Mouse (Mus musculus): ENCODE results near the gene Smim27. TPM values are rescaled to one million over a fixed set of nuclear protein-coding genes. Genes with fewer than 3 reads are reported as not detected.
"Not testable (repeated sequence)": the region's sequence is repeated elsewhere in the genome, so short reads cannot be mapped to it uniquely, and the experiment has no call there.

Gene Smim27
- polyA plus RNA-seq, 1 experiment = 6.2 TPM

GRCm38 (mm10) chr4:40285582-40285981 is 16.2 kb downstream of the Smim27 start:
- no peaks in the 10 kb centered on the region for H3K27me3 ChIP-seq (ENCODE audit: control insufficient read depth, insufficient read depth, insufficient read length)
- H3K79me2 ChIP-seq (ENCODE audit: control insufficient read depth, insufficient read depth) = no peaks in the 10 kb centered on the region
- H3ac ChIP-seq (ENCODE audit: control insufficient read depth, insufficient read length) = no peak overlapping the region
- TF ChIP-seq POLR2AphosphoS2 (IDR thresholded peaks at IDR 0.05; ENCODE audit: insufficient read length, low read depth) (no peak), TCF3 (IDR thresholded peaks at IDR 0.05; ENCODE audit: insufficient read length, low read depth) (no peak), MAX (IDR thresholded peaks at IDR 0.05; ENCODE audit: low read depth) (no peak), SRF (IDR thresholded peaks at IDR 0.05; ENCODE audit: control insufficient read depth, insufficient read length, low read depth) (no peak), POLR2A (IDR thresholded peaks at IDR 0.05; ENCODE audit: insufficient read length, low read depth) (no peak), REST (IDR thresholded peaks at IDR 0.05; ENCODE audit: insufficient read depth, insufficient read length) (no peak), CEBPB (IDR thresholded peaks at IDR 0.05; ENCODE audit: insufficient read depth, poor library complexity, severe bottlenecking) (no peak), MYOD1 (IDR thresholded peaks at IDR 0.05; ENCODE audit: control insufficient read depth in 1 of 3, insufficient read length in 2 of 3, low read depth in 2 of 3) (no peak), TCF12 (IDR thresholded peaks at IDR 0.05; ENCODE audit: insufficient read depth, poor library complexity, severe bottlenecking) (no peak), E2F4 (IDR thresholded peaks at IDR 0.05; ENCODE audit: insufficient read depth) (no peak), MYOG (IDR thresholded peaks at IDR 0.05; ENCODE audit: control insufficient read depth in 1 of 3, insufficient read depth in 1 of 3, insufficient read length in 2 of 3, low read depth in 2 of 3) (no peak), USF1 (IDR thresholded peaks at IDR 0.05; ENCODE audit: low read depth) (no peak)
- H3K36me3 ChIP-seq (ENCODE audit: control insufficient read depth, insufficient read depth) = no peaks in the 10 kb centered on the region
- no peak overlapping the region for H3K4me3 ChIP-seq
- no peak overlapping the region for H3K4me2 ChIP-seq (ENCODE audit: low read depth)

DNA sequence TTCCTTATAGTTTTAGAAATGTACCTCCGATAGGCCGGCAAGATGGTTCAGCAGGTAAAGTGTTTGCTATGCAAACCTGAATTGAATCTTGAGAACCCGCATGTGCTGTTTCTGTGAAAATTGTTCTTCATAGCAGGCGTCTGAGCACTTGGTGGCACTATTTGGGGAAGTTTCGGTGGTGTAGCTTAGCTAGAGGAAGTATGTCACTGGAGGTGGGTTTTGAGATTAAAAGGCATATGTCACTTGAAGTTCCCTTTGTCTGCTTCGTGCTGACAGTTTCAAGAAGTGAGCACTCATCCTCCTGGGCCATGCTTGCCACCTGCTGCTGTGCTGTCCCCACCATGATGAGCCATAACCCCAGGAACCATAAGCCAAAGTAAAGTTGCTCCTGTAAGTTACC is 18.0 kb downstream of the Smim27 start:
- Histone ChIP-seq H3ac (ENCODE audit: control insufficient read depth, insufficient read length) (no peak overlapping the region), H3K4me3 (no peak overlapping the region), H3K79me2 (ENCODE audit: control insufficient read depth, insufficient read depth) (no peaks in the 10 kb centered on the region), H3K36me3 (ENCODE audit: control insufficient read depth, insufficient read depth) (no peaks in the 10 kb centered on the region), H3K27me3 (ENCODE audit: control insufficient read depth, insufficient read depth, insufficient read length) (no peaks in the 10 kb centered on the region), H3K4me2 (ENCODE audit: low read depth) (no peak overlapping the region)
- TF ChIP-seq POLR2AphosphoS2 (IDR thresholded peaks at IDR 0.05; ENCODE audit: insufficient read length, low read depth) = no peak
- no peak for TF ChIP-seq SRF (IDR thresholded peaks at IDR 0.05; ENCODE audit: control insufficient read depth, insufficient read length, low read depth)
- TF ChIP-seq TCF3 (IDR thresholded peaks at IDR 0.05; ENCODE audit: insufficient read length, low read depth) = no peak
- TF ChIP-seq MAX (IDR thresholded peaks at IDR 0.05; ENCODE audit: low read depth) = no peak
- TF ChIP-seq REST (IDR thresholded peaks at IDR 0.05; ENCODE audit: insufficient read depth, insufficient read length) = no peak
- TF ChIP-seq CEBPB (IDR thresholded peaks at IDR 0.05; ENCODE audit: insufficient read depth, poor library complexity, severe bottlenecking) = no peak
- no peak for TF ChIP-seq USF1 (IDR thresholded peaks at IDR 0.05; ENCODE audit: low read depth)
- TF ChIP-seq MYOG (IDR thresholded peaks at IDR 0.05; ENCODE audit: control insufficient read depth in 1 of 3, insufficient read depth in 1 of 3, insufficient read length in 2 of 3, low read depth in 2 of 3) = no peak
- TF ChIP-seq E2F4 (IDR thresholded peaks at IDR 0.05; ENCODE audit: insufficient read depth) = no peak
- TF ChIP-seq TCF12 (IDR thresholded peaks at IDR 0.05; ENCODE audit: insufficient read depth, poor library complexity, severe bottlenecking) = no peak

- no peak overlapping the region for H3K4me3 ChIP-seq
- H3K4me2 ChIP-seq (ENCODE audit: low read depth) = no peak overlapping the region
- no peaks in the 10 kb centered on the region for H3K79me2 ChIP-seq (ENCODE audit: control insufficient read depth, insufficient read depth)
- no peaks in the 10 kb centered on the region for H3K36me3 ChIP-seq (ENCODE audit: control insufficient read depth, insufficient read depth)
- TF ChIP-seq REST (IDR thresholded peaks at IDR 0.05; ENCODE audit: insufficient read depth, insufficient read length) (no peak), MAX (IDR thresholded peaks at IDR 0.05; ENCODE audit: low read depth) (no peak), CEBPB (IDR thresholded peaks at IDR 0.05; ENCODE audit: insufficient read depth, poor library complexity, severe bottlenecking) (no peak), POLR2A (IDR thresholded peaks at IDR 0.05; ENCODE audit: insufficient read length, low read depth) (no peak), TCF12 (IDR thresholded peaks at IDR 0.05; ENCODE audit: insufficient read depth, poor library complexity, severe bottlenecking) (no peak), MYOG (IDR thresholded peaks at IDR 0.05; ENCODE audit: control insufficient read depth in 1 of 3, insufficient read depth in 1 of 3, insufficient read length in 2 of 3, low read depth in 2 of 3) (no peak), USF1 (IDR thresholded peaks at IDR 0.05; ENCODE audit: low read depth) (no peak), E2F4 (IDR thresholded peaks at IDR 0.05; ENCODE audit: insufficient read depth) (no peak), SRF (IDR thresholded peaks at IDR 0.05; ENCODE audit: control insufficient read depth, insufficient read length, low read depth) (no peak), POLR2AphosphoS2 (IDR thresholded peaks at IDR 0.05; ENCODE audit: insufficient read length, low read depth) (no peak), MYOD1 (IDR thresholded peaks at IDR 0.05; ENCODE audit: control insufficient read depth in 1 of 3, insufficient read length in 2 of 3, low read depth in 2 of 3) (no peak), TCF3 (IDR thresholded peaks at IDR 0.05; ENCODE audit: insufficient read length, low read depth) (no peak)
- H3ac ChIP-seq (ENCODE audit: control insufficient read depth, insufficient read length) = no peak overlapping the region
- H3K27me3 ChIP-seq (ENCODE audit: control insufficient read depth, insufficient read depth, insufficient read length) = no peaks in the 10 kb centered on the region
Observed at GRCm38 (mm10) chr4:40289046-40289445, 19.7 kb downstream of the Smim27 start.

GRCm38 (mm10) chr4:40291511-40291910 is 22.1 kb downstream of the Smim27 start:
- not testable (repeated sequence) for H3K4me2 ChIP-seq (ENCODE audit: low read depth); H3ac ChIP-seq (ENCODE audit: control insufficient read depth, insufficient read length); H3K4me3 ChIP-seq; H3K36me3 ChIP-seq (ENCODE audit: control insufficient read depth, insufficient read depth); H3K79me2 ChIP-seq (ENCODE audit: control insufficient read depth, insufficient read depth); H3K27me3 ChIP-seq (ENCODE audit: control insufficient read depth, insufficient read depth, insufficient read length)

GRCm38 (mm10) chr4:40299169-40299568 is 29.8 kb downstream of the Smim27 start:
- TF ChIP-seq USF1 (IDR thresholded peaks at IDR 0.05; ENCODE audit: low read depth) (no peak), POLR2AphosphoS2 (IDR thresholded peaks at IDR 0.05; ENCODE audit: insufficient read length, low read depth) (no peak), MYOG (IDR thresholded peaks at IDR 0.05; ENCODE audit: control insufficient read depth in 1 of 3, insufficient read depth in 1 of 3, insufficient read length in 2 of 3, low read depth in 2 of 3) (no peak), MAX (IDR thresholded peaks at IDR 0.05; ENCODE audit: low read depth) (no peak), SRF (IDR thresholded peaks at IDR 0.05; ENCODE audit: control insufficient read depth, insufficient read length, low read depth) (no peak), REST (IDR thresholded peaks at IDR 0.05; ENCODE audit: insufficient read depth, insufficient read length) (no peak), TCF12 (IDR thresholded peaks at IDR 0.05; ENCODE audit: insufficient read depth, poor library complexity, severe bottlenecking) (no peak), MYOD1 (IDR thresholded peaks at IDR 0.05; ENCODE audit: control insufficient read depth in 1 of 3, insufficient read length in 2 of 3, low read depth in 2 of 3) (no peak), POLR2A (IDR thresholded peaks at IDR 0.05; ENCODE audit: insufficient read length, low read depth) (no peak), E2F4 (IDR thresholded peaks at IDR 0.05; ENCODE audit: insufficient read depth) (no peak), CEBPB (IDR thresholded peaks at IDR 0.05; ENCODE audit: insufficient read depth, poor library complexity, severe bottlenecking) (no peak), TCF3 (IDR thresholded peaks at IDR 0.05; ENCODE audit: insufficient read length, low read depth) (no peak)
- no peak overlapping the region for H3K4me3 ChIP-seq
- H3ac ChIP-seq (ENCODE audit: control insufficient read depth, insufficient read length) = no peak overlapping the region
- H3K27me3 ChIP-seq (ENCODE audit: control insufficient read depth, insufficient read depth, insufficient read length) = peaks cover 1% of the 10 kb centered on the region
- no peaks in the 10 kb centered on the region for H3K79me2 ChIP-seq (ENCODE audit: control insufficient read depth, insufficient read depth)
- H3K4me2 ChIP-seq (ENCODE audit: low read depth) = no peak overlapping the region
- no peaks in the 10 kb centered on the region for H3K36me3 ChIP-seq (ENCODE audit: control insufficient read depth, insufficient read depth)
